Mouse (Mus musculus): ENCODE measurements around the gene Pbxip1.
A peak's percentile ranks its signal among the peaks of the same experiment; 100 is the strongest.

Gene Pbxip1

DNA sequence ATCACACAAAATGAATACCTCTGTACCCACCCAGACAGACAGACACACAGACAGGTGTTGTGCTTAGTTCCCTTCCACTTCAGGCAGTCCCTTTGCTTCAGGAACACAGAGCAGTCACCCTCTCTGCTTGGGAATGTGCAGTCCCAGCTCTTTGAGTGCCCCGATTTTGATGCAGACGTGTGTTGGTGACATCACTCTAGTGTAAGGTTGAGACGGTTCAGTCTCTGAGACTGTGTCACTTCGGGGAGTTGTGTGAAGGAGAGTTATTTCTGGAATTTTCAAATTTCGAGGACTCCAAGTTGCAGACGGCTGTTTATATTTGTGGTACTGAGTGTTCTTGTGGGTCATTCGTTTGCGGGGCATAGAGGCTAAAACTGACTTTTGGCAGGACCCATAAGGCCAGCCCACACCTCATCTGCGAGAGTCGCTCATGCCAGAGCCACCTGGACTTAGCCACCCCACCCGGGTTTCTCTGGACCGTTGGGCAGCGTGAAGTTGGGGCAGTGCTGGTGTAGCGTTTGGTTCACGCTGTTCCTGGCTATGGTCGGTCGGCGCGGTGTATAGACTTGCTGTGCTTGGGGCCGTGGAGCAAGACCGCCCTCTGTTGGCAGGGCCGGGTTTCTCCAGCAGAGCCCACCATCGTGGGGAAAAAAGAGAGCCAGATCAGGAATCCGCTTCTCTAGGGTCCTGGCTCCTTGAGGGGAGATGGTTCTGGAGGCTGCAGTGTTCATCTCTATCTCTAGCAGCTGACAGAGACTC is 48.4 kb downstream of the Pbxip1 start:
- peak; percentile 40 for DNase-seq (ENCODE audit: low read depth, low spot score)

DNA sequence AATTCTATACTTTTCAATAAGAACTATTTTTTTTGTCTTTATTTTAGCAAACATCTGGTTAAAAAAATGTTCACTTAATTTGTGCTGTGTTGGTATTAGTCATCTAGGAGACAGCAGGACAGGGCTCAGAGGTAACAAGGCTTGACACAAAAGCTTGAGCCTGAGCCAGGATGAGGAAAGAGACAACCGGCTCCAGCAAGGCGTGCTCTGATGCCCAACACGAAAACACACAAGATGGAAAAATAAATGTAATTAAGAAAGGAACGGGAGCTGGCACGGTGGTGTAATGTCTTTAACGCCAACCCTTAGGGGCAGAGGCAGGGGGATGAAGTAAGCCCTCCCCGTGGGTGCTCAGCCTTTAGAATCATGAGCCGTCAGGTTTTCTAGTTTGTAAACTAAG is 49.6 kb downstream of the Pbxip1 start:
- no peak for DNase-seq (ENCODE audit: low read depth, low spot score)

DNA sequence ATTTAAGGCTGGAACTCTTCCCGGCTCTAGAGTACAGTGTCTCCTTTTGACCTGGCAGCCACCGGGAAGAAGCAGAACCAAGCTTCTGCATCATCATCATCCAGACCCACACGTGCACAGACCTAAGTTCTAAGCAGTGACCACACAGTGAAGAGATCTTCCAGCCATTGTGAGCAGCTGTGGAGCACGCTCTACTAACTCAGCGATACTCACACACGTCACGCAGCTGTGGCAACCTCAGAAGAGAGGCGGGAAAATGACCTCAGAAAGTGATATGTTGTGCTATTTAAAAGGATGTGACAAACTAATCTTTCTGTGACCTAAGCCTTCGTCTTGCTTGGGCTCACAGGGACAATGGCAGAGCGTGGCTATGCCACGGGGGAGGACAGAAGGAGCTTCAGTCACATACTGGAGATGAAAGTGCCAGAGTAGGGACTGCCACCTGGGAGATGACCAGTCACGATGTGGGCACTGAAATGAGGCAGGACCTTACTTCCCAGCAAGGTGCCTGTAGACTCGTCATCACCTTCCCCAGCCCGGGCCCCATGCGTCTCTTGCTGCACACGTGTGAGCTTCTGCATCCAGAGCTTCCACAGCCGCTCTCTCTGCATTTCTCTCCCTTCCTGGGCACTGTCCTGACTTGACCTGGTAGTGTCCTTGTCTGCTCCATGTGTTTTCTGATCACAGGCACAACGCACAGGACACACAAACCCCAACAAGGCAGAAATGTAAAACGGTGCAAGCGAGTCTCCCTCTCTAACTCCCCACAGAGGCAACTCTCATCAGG is 50.6 kb downstream of the Pbxip1 start:
- DNase-seq (ENCODE audit: low read depth, low spot score), result no peak

DNA sequence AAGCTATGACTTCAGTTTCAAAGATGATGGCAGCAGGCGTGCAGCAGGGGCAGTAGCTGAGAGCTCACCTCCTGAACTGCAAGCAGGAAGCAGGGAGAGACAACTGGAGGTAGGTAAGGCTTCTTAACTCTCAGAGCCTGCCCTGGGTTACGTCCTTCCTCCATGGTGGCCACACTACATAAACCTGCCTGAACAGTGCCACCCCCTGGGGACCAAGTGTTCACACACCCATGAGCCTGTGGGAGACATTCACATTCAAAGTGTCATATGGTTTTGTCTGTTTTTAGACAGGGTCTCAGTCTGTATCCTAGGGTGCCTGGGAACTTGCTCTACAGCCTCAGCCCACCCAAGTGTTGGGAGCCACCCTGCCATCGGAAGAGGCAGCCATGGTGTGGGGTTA is 54.3 kb downstream of the Pbxip1 start:
- no peak for DNase-seq (ENCODE audit: low read depth, low spot score)

DNA sequence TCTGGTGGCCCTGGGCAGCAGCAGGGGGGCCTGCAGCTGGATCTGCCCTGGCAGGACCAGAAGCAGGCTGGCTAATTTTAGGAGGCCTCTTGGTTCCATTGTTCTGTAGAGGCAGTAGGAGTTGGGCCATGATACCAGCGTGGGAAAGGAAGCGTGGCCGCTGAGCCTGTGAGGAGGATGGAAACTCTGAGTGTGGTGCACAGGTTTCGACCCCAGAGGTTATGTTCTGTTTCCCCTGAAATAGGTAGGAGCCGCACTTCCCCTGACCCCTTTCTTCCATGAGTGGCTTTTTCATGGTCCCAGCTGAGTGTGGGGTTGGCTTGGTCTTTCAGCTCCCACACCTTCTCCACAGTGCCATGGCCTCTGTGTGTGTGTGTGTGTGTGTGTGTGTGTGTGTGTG is 55.1 kb downstream of the Pbxip1 start:
- DNase-seq (ENCODE audit: low read depth, low spot score), result no peak

DNA sequence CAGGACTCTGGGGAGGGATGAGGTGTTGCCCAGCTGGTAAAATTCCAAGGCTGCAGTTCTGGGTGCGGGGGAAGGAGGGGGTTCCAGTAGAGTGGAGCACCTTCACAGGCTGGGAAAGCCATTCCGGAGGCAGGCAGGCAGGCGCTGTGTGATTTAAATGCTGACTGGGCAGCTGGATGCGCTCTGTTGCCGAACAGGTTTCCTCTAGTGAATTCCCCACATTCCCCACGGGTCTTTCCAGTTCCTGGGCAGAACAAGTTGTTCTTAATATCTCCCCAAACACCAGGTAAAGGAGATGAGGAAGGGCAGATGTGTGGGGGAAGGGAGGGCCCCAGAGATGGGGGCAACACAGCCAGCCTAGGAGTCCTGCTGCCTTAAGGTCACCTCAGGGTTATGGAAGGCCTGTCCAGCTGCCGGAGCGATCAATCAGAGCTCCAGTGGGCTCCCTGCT is 56.2 kb downstream of the Pbxip1 start:
- no peak for DNase-seq (ENCODE audit: low read depth, low spot score)

DNA sequence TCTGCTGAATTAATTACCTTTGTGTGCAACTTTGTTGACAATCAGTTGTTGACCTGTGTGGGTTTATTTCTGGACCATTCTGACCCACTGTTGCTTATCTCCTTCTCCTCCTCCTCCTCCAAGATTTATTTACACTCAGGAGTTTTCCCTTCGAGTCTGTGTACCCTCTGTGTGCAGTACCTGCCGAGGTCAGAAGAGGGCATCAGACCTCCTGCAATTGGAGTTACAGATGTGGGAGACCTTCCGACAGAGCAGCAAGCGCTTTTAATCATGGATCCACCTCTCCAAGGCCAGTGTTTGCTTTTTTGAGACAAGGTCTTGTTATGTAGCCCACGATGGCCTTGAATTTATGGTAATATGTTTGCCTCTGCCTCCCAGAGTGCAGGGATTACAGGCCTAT is 58.1 kb downstream of the Pbxip1 start:
- DNase-seq (ENCODE audit: low read depth, low spot score), result no peak

DNA sequence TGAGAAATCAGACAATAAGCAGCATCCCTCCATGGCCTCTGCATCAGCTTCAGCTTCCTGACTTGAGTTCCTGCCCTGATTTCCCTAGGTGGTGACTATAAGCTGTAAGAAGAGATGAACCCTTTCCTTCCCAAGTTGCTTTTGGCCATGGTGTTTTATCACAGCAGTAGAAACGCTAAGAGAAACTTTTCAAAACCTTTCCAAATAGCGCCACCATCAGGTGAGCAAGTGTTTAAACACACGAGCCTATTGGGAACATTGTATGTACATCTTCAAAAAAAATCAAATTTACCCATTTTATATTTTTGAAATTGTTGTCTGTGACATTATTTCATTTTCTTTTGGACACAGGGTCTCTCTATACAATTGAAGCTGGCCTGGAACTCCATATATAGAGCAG is 59.9 kb downstream of the Pbxip1 start:
- no peak for DNase-seq (ENCODE audit: low read depth, low spot score)

DNA sequence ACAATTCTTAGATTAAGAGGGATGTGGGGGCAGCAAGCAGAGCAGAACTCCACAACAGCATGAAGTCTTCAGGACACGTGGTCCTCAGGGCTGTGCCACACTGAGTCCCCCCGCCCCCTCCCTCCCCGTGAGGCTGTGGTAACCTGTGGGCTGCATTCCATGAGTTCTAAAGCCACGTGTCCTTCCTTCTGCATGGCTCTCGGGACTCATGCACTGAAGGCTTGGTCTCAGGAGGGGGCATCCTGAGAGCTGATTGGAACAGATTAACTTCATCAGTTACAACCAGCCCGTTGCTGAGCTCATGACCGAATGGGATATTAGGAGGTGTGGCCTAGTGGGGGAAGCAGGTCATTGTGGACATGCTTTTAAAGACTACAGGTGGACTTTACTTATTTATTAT is 63.2 kb downstream of the Pbxip1 start:
- DNase-seq (ENCODE audit: low read depth, low spot score), result no peak

All from retina, adult 2 months (tissue).